Mouse (Mus musculus) cerebellum, adult 2 months (tissue): ENCODE measurements around the gene Npnt. TPM values are rescaled to one million over a fixed set of nuclear protein-coding genes. Genes with fewer than 3 reads are reported as not detected.
A peak's percentile ranks its signal among the peaks of the same experiment; 100 is the strongest.

Source experiments
- DNase-seq, 2 experiments: peaks; one replicate each; pipeline ENCODE4 v3.0.0; 2021
- H3K27ac ChIP-seq: fragments of 200-500 bp; 2 replicates; pipeline ENCODE4 v1.5.1; 2012; ENCODE audit warnings: low read length, control low read depth, inconsistent platforms; ENCODE audit not compliant: insufficient read depth
- H3K27me3 ChIP-seq: fragments of 200-500 bp; 2 replicates; pipeline ENCODE4 v1.6.1; 2012; ENCODE audit warnings: inconsistent platforms, mild to moderate bottlenecking, low read length, moderate library complexity; ENCODE audit not compliant: control insufficient read depth, insufficient read depth
- H3K4me1 ChIP-seq: fragments of 200-500 bp; 2 replicates; pipeline ENCODE4 v1.6.1; 2011; ENCODE audit warnings: low read length; ENCODE audit not compliant: control insufficient read depth, insufficient read depth
- H3K4me3 ChIP-seq: fragments of 200-500 bp; replicated peaks from 2 replicates; pipeline ENCODE3; 2011; ENCODE audit warnings: mild to moderate bottlenecking, low read depth, low read length, control low read depth; ENCODE audit not compliant: insufficient read depth
- CTCF ChIP-seq: fragments of 200-500 bp; IDR thresholded peaks from 2 replicates; pipeline ENCODE4 v1.5.1; 2011; ENCODE audit warnings: low read depth, mild to moderate bottlenecking, control low read depth, low read length, moderate library complexity, borderline replicate concordance; ENCODE audit not compliant: insufficient read depth
- POLR2A ChIP-seq: fragments of 200-500 bp; IDR thresholded peaks from 2 replicates; pipeline ENCODE4 v1.6.1; 2011; ENCODE audit warnings: low read length, control low read depth, borderline replicate concordance; ENCODE audit not compliant: insufficient read depth
- WGBS: fragments of 180-500 bp; shearing (Covaris S2); methylation state at CpG from one replicate; pipeline ENCODE4 v1.1.7; 2018; 5-methylcytosine and 5-hydroxymethylcytosine counted together
- polyA plus RNA-seq: library from polyadenylated mRNA; depleted of rRNA; stranded (reverse); fragments of >200 nt; gene quantifications from 2 replicates; pipeline ENCODE4 v1.2.3, GENCODE M21; 2012

Gene Npnt
- polyA plus RNA-seq, 1 experiment = 3.6 TPM

GRCm38 (mm10) chr3:132966255-132966654 is 16.2 kb upstream of the Npnt start:
- 71% methylated on average over 5 of the region's 5 CpGs for WGBS
- H3K4me3 ChIP-seq = no peak overlapping the region
- H3K27ac ChIP-seq = no peak overlapping the region
- no peaks in the 10 kb centered on the region for H3K4me1 ChIP-seq
- H3K27me3 ChIP-seq = no peaks in the 10 kb centered on the region
- no peak for DNase-seq
- no peak for TF ChIP-seq CTCF
- no peak for TF ChIP-seq POLR2A

- 69% methylated on average over 9 of the region's 9 CpGs for WGBS
- TF ChIP-seq CTCF (no peak), POLR2A (no peak)
Measured at GRCm38 (mm10) chr3:132964715-132965507, 14.8 kb upstream of the Npnt start.

GRCm38 (mm10) chr3:132962631-132963361 is 12.7 kb upstream of the Npnt start:
- DNase-seq = no peak
- Histone ChIP-seq H3K4me1 (no peaks in the 10 kb centered on the region), H3K4me3 (no peak overlapping the region), H3K27ac (no peak overlapping the region), H3K27me3 (no peaks in the 10 kb centered on the region)
- 87% methylated on average over 7 of the region's 7 CpGs for WGBS
- TF ChIP-seq CTCF (no peak), POLR2A (no peak)

More at GRCm38 (mm10) chr3:132964715-132965507, 14.8 kb upstream of the Npnt start:
- no peak overlapping the region for H3K4me3 ChIP-seq
- H3K27ac ChIP-seq = no peak overlapping the region
- H3K27me3 ChIP-seq = no peaks in the 10 kb centered on the region
- no peak for DNase-seq
- no peaks in the 10 kb centered on the region for H3K4me1 ChIP-seq

- WGBS = 13% methylated on average over 7 of the region's 7 CpGs
Measured at GRCm38 (mm10) chr3:132950529-132950880, 414 bp upstream of the Npnt start.

GRCm38 (mm10) chr3:132949380-132949790 is 706 bp downstream of the Npnt start:
- 1% methylated on average over 26 of the region's 26 CpGs for WGBS
- DNase-seq = peak; percentile 12

More at GRCm38 (mm10) chr3:132950529-132950880, 414 bp upstream of the Npnt start:
- no peak for DNase-seq
- Histone ChIP-seq H3K4me3 (no peak overlapping the region), H3K27me3 (no peaks in the 10 kb centered on the region; the same call in 1 of the 2 replicates), H3K4me1 (no peaks in the 10 kb centered on the region; the same call in 1 of the 2 replicates), H3K27ac (no peak overlapping the region)
- no peak for TF ChIP-seq POLR2A
- TF ChIP-seq CTCF = no peak

GRCm38 (mm10) chr3:132948298-132948795 is 1.7 kb downstream of the Npnt start:
- TF ChIP-seq CTCF (no peak), POLR2A (no peak)
- Histone ChIP-seq H3K4me3 (no peak overlapping the region), H3K27ac (no peak overlapping the region), H3K27me3 (no peaks in the 10 kb centered on the region; the same call in 1 of the 2 replicates), H3K4me1 (no peaks in the 10 kb centered on the region; the same call in 1 of the 2 replicates)
- 36% methylated on average over 7 of the region's 7 CpGs for WGBS
- DNase-seq = no peak

More at GRCm38 (mm10) chr3:132949380-132949790, 706 bp downstream of the Npnt start:
- no peaks in the 10 kb centered on the region; the same call in 1 of the 2 replicates for H3K27me3 ChIP-seq
- no peaks in the 10 kb centered on the region; the same call in 1 of the 2 replicates for H3K4me1 ChIP-seq
- no peak overlapping the region for H3K27ac ChIP-seq
- H3K4me3 ChIP-seq = peak overlapping the region; percentile 30
- TF ChIP-seq POLR2A = no peak
- no peak for TF ChIP-seq CTCF

GRCm38 (mm10) chr3:132946086-132946485 is 4.0 kb downstream of the Npnt start:
- no peak overlapping the region for H3K27ac ChIP-seq
- H3K4me1 ChIP-seq = no peaks in the 10 kb centered on the region; the same call in 1 of the 2 replicates
- DNase-seq = peak in 1 of 2 experiments; percentile 12
- TF ChIP-seq CTCF (no peak), POLR2A (no peak)
- H3K4me3 ChIP-seq = no peak overlapping the region
- H3K27me3 ChIP-seq = no peaks in the 10 kb centered on the region; the same call in 1 of the 2 replicates
- WGBS = 54% methylated on average over 5 of the region's 5 CpGs
